Mouse (Mus musculus): ENCODE measurements around the gene Irf4. TPM values are rescaled to one million over a fixed set of nuclear protein-coding genes. Genes with fewer than 3 reads are reported as not detected.

The Irf4 gene
- total RNA-seq, 2 experiments from 2014 or later, result 0.92 to 1.1 TPM

DNA sequence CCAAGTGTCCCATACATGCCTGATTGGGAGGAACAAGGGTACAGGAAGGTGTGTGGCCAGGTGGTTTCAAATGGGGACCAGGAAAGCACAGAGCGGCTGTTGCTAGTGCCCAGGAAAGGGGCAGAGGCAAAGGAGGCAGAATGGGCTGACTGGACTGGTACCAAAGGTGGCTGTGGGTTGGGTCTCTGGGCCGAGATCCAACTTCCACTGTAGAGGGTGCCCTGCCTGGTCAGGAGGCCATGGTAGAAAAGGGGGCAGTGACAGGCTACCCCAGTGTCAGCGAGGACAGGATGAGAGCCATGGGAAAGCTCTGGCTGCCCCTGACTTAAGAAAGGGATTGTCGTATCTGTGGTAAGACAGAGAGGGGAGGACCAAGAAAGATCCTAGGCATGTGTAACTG is 44.2 kb downstream of the Irf4 start:
- intact Hi-C loops (cut with DNase I), result no loop called here
- no peak for DNase-seq

DNA sequence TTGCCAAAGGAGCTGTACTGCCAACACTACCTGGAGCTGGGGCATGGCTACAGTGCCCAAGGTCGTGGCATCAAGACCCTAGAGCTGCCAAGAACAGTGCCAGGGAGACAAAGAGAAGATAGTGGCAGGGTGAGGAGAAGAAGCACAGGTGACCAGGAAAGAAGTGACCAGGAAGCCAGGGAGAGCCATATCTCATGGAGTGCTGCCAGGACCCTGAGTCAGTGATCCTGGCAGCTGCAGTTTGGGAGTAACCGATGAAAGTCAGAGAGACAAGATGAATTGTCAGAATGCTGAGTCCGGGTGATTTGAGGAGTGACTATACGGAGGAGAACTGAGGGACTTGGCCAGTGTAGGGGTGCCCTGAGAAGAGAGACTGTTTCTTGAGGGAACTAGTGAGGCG is 44.6 kb downstream of the Irf4 start:
- intact Hi-C loops (cut with DNase I), result no loop called here

DNA sequence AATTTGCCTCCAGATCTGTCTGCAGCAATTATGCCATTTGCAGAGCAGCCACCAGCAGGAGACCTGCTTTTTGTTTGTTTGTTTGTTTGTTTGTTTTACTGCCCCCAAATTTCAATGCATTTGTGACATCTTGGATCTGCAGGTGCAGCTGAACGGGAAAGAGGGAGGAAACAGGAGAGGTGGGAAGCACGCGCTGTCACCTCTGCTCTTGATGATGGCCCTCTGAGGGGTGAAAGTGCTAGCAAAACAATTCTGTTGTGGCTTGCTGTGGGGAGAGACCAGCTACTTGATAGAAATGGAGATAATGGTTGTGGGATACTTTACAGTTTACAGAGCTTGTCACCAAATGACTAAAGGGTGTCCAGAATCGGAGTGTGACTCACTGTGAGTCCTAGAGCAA is 46.9 kb downstream of the Irf4 start:
- DNase-seq, result no peak
- intact Hi-C loops (cut with DNase I), result no loop called here

More for the DNA sequence above, 44.6 kb downstream of the Irf4 start:
- no peak for DNase-seq

DNA sequence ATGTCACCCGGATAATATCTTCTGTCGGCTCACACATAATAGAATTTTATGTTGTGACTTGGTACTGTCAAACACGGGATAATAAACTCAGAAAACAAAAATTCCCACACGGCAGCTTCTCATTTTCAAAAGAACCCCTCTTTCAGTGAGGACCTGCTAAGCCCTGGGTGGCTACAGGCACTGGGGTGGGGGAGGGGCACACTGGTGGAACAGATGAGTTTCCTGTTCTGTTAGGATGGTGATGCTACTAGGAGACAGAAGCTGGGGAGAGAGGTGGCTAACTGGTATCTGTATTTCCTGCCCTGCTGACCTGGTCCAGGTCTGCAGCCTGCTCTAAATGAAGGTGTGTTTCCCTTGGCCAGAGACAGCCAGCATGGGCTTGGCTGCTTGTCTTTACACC is 52.9 kb downstream of the Irf4 start:
- intact Hi-C loops (cut with DNase I), result no loop called here

DNA sequence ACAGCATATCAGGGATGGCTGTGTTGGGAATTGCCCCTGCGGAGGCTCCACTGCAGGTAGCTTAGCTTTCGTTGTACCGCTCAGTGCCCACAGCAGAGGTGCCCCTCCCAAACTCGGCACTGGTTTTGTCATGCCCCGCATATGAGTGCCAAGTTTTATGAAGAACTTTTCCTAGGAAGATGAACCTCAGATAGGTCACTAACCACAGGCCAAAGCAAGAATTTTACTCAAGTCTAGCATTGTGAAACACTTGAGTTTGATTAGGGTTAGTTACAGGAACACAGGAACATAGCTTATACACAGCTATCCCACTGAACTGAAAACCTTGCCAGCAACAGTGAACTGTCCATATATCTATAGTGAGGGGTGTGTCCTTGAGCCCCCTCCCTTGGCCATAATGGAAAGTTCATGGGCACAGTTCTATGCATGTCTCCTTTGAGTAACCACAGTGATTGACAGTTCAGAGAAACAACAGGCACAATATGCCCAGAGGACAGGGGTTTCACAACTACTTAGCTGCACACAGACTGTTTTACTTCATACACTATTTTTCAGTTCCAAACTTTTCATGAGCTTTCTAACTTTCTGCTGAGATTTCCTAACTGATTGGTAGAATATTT is 53.4 kb downstream of the Irf4 start:
- intact Hi-C loops (cut with DNase I), result no loop called here
- no peak for DNase-seq

More for the DNA sequence above, 52.9 kb downstream of the Irf4 start:
- no peak for DNase-seq

DNA sequence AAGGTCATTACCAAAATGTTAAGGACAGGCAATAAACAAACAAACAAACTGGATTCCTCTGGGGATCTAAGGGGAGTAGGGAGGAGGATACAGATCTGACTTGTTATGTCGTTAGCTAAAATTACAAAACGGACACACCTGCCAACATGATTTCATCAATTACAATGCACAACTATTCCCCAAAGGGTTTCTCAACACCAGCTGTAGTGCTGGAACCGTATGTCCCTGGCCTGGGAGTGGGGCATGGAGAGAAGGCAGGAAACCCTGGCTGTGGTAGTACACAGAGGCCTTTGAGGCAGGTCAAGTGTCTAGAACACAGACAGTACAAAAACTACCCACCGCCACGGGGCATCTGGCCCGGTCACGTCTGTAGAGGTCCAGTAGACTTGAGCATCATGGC is 60.2 kb downstream of the Irf4 start:
- intact Hi-C loops (cut with DNase I), result no loop called here
- DNase-seq, result no peak

DNA sequence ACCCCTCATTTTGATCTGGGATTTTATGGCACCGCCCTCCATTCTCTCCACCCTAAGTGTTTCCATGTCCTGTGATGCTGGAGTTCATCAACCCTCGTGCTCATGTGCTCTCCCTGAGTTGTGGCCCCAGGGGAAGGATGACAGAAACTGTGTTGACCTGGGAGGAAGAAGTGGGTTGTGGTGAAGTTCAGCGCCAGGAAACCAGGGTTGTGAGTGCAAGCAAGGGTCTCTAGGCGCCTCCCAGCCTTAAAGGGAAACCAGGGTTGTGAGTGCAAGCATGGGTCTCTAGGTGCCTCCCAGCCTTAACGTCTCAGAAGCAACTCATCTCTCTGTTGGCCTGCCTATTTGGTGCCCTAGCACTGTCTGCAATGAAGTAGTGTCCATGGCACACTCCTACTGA is 64.4 kb downstream of the Irf4 start:
- DNase-seq, result no peak
- intact Hi-C loops (cut with DNase I), result no loop called here

DNA sequence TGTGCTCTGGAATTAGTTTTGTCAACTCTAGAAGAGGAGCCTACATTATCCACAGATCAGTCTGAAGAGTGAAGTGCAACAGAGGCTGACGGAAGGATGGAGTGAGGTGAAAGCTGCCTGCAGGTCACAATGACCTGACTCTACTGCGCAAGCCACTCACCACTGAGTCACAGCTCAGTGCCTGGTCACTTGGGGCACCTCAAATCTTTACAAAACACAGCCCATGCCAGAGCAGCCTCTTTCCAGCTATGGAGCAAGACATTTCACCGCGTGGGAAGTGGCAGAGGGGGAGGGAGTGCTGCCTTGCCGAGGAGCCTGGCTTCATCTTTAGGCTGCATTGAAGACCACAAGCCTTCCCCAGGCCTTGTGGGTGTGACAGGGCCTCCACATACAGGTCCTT is 65.2 kb downstream of the Irf4 start:
- intact Hi-C loops (cut with DNase I), result no loop called here
- no peak for DNase-seq

Other genes with a start within 250 kb of the Irf4 start
- gene Uqcrfs1, start 203.9 kb upstream of the Irf4 start, total RNA-seq (2021), result 100 to 1,000 TPM; 880 to 896 TPM
- gene Dusp22, start 89.2 kb upstream of the Irf4 start, total RNA-seq (2021), result 10 to 100 TPM; 21.6 to 22.3 TPM
- under 1 TPM; 0.30 to 0.43 TPM for gene Hus1b, start 198.5 kb downstream of the Irf4 start, total RNA-seq (2021)
- 10 to 100 TPM; 18.5 to 20.6 TPM for gene Exoc2, start 224.9 kb downstream of the Irf4 start, total RNA-seq (2021)
- gene Gm5447, start 225.0 kb downstream of the Irf4 start, total RNA-seq (2021), result not detected